Mouse (Mus musculus): Measurements from ENCODE around the gene Tex36.

DNA sequence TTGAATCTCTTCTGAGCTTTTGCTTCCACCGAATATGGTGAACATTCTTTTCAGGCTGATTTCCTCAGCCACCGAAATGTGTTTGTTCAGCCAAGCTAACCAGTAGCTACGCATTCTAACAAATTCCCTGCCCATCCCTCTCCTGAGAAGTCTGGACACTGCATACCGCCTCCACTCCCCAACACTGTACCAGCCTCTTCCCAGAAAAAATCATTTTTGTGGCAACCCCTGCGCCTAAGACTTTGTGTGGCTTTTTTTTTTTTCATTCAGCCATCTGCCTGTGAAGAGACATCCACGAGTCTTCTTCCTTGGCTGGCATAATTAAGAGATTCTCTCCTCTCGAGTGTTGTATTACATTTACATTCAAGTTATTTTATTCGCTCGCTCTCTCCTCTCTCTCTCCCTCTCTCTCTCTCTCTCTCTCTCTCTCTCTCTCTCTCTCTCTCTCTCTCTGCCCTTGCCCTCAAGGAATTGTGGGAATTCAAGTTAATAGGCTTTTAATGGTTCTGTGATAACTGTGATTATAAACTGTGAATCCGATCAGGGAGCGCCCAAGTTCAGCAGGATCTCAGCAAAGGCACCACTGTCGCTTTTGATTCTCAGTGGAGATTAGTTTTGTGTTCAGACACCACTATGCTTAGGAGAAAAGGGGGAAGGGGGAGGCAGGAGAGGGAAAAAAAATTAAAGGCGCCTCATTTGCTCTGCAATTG, 6.8 kb upstream of the Tex36 start:
- TF ChIP-seq POLR2A (IDR thresholded peaks at IDR 0.05; ENCODE audit: insufficient read depth, low read length) = no peak
- no peak for TF ChIP-seq CTCF (IDR thresholded peaks at IDR 0.05; ENCODE audit: low read depth, low read length)

Measured in ES-Bruce4 (cell line).